Mouse (Mus musculus) embryonic fibroblast, embryonic 13.5 days (primary cell): ENCODE data around the gene Zbtb4. TPM values are rescaled to one million over a fixed set of nuclear protein-coding genes. Genes with fewer than 3 reads are reported as not detected.
A peak's percentile ranks its signal among the peaks of the same experiment; 100 is the strongest.

Experiments used
- H3K27ac ChIP-seq: 2 replicates; pipeline ENCODE4 v1.5.1; 2012; ENCODE audit warnings: low read length, control low read depth, inconsistent platforms; ENCODE audit not compliant: insufficient read depth
- H3K4me1 ChIP-seq: 2 replicates; pipeline ENCODE4 v1.6.1; 2011; ENCODE audit warnings: low read length; ENCODE audit not compliant: control insufficient read depth, insufficient read depth
- H3K4me3 ChIP-seq: 2 replicates; pipeline ENCODE4 v1.5.1; 2011; ENCODE audit warnings: mild to moderate bottlenecking, control low read depth, low read length; ENCODE audit not compliant: insufficient read depth
- CTCF ChIP-seq: IDR thresholded peaks from 2 replicates; pipeline ENCODE4 v1.5.1; 2011; ENCODE audit warnings: mild to moderate bottlenecking, control low read depth, low read length, moderate library complexity, borderline replicate concordance; ENCODE audit not compliant: insufficient read depth
- POLR2A ChIP-seq: IDR thresholded peaks from 2 replicates; pipeline ENCODE4 v1.6.1; 2011; ENCODE audit warnings: low read depth, mild to moderate bottlenecking, control low read depth, low read length, moderate library complexity
- polyA plus RNA-seq: library from polyadenylated mRNA; stranded (reverse); fragments of >200 nt; gene quantifications from 2 replicates; pipeline ENCODE4 v1.2.4, GENCODE M21; 2011; ENCODE audit warnings: low read depth; ENCODE audit not compliant: missing spikeins, insufficient read length

The Zbtb4 gene
- polyA plus RNA-seq, 1 experiment: 22.6 TPM

DNA sequence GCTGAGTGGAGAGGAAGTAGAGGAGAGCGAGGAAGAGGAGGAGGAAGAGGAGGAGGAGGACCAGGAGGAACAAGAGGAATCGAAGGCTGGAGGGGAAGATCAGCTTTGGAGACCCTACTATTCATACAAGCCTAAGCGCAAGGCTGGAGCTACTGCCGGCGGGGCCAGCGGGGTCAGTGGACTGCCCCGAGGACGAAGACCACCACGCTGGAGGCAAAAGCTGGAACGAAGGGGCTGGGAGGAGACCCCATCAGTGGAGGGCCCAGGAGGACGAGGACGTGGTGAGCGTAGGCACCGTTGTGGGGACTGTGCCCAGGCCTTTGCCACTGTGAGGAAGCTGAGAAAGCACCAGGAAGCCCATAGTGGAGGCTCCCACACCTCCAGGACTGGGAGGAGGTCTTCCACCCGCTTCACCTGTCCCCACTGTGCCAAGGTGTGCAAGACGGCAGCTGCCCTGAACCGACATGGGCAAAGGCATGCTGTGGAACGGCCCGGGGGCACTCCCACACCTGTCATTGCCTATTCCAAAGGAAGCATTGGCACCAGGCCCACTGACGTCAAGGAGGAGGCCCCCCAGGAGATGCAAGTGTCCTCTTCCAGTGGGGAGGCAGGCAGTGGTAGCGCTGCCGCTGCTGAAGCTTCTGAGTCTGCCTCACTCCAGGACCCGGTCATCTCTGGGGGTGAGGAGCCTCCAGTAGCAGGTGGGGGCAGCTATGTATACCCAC is 12.7 kb downstream of the Zbtb4 start:
- Histone ChIP-seq H3K4me3 (no peak overlapping the region), H3K4me1 (no peaks in the 10 kb centered on the region), H3K27ac (no peak overlapping the region)
- no peak for TF ChIP-seq CTCF
- TF ChIP-seq POLR2A: no peak

DNA sequence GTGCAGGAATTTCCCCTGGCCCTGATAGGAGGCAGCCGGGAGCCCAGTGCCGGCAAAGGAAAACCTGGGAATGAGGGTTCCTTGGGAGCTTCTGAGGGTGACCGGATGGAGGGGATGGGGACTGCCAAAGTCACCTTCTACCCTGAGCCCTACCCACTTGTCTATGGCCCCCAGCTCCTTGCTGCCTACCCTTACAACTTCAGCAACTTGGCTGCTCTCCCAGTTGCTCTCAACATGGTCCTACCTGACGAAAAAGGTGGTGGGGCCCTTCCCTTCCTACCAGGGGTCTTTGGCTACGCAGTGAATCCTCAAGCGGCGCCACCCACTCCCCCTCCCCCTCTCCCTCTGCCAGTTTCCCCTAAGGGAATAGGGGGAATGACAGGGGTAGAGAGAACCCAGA is 13.3 kb downstream of the Zbtb4 start:
- Histone ChIP-seq H3K4me1 (no peaks in the 10 kb centered on the region), H3K27ac (no peak overlapping the region), H3K4me3 (no peak overlapping the region)
- TF ChIP-seq CTCF: no peak
- TF ChIP-seq POLR2A: no peak

DNA sequence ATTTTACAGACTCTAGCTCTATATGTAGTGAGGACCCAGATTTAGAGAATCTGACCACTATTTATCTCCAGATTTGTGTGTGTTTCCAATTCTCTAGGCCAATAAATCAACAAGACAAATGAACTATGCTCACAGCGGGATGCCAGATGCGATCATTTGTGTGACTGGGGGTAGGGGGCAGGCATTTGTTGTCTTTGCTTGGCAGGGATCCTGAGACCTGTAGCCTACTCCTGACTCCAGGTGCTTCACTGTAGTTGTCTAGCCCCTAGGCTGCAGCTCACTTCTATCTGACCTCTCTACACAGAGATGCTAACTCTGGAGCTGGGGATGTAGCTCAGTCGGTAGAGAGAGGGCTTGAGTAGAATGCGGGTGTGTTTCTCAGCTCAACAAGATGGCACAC is 16.1 kb downstream of the Zbtb4 start:
- no peaks in the 10 kb centered on the region for H3K4me1 ChIP-seq
- H3K27ac ChIP-seq: no peak overlapping the region
- TF ChIP-seq POLR2A (no peak), CTCF (no peak)
- H3K4me3 ChIP-seq: no peak overlapping the region

DNA sequence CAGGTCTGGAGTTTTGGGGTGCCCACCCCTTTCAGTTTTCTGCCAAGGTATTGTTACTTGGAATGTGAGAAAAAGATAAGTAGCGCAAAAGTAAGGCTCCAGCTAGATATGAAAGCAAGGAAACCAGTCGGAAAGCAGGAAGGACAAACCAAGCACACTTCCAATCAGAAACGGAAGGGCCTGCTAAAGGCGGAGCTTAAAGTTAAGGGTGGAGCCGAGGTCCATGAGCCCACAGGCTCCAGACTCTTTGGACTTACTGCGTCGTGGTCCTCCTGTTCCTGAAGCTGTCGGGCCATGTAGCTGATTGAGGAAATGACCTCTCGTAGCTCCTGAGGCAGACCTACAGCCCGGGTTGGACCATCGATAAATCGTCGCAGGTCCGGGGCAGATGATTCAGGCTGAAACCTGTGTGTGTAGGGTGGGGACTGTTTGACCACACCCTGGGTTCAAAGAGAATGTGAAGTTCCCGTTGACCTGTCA is 19.1 kb downstream of the Zbtb4 start:
- H3K4me3 ChIP-seq: no peak overlapping the region

DNA sequence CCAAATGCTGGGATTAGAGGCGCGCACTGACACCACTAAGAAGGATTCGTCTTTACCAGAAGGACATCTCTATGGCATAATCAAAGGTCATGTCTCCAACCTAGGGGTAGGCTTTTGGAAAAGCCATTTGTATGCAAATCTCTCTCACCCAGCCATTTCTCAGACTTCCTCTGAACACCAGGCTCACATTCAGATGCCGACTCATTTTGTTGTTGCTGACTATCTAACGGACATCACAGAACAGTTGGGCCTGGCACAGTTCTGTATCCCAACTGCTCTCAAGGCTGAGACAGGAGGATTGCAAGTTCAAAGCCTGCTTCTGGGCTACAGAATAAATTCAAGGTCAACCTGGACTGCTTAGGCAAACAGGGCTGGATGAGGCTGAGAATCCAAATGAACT is 21.6 kb downstream of the Zbtb4 start:
- Histone ChIP-seq H3K4me3 (no peak overlapping the region), H3K27ac (no peak overlapping the region), H3K4me1 (no peaks in the 10 kb centered on the region)
- TF ChIP-seq CTCF: no peak
- no peak for TF ChIP-seq POLR2A

More for the DNA sequence above, 19.1 kb downstream of the Zbtb4 start:
- peak; percentile 21; the same call in 1 of the 2 replicates for TF ChIP-seq POLR2A
- TF ChIP-seq CTCF: no peak
- H3K27ac ChIP-seq: no peak overlapping the region
- H3K4me1 ChIP-seq: no peaks in the 10 kb centered on the region

DNA sequence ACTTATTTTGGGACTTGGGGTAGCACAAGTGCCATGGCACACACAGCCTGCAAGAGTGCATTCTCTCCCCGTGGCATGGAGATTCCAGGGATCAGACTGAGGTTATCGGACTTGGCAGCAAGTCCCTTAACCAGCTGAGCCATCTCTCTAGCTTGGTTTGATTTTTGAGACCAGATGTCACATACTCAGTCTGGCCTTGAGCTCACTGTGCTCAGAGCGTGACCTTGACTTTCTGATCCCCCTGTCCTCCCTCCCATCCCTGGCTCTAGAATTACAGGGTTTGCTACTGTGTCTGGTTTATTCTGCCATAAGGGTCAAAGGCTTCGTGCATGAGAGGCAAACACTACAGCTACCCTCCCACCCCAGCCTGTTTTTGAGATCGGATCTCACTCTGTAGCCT is 23.7 kb downstream of the Zbtb4 start:
- Histone ChIP-seq H3K27ac (no peak overlapping the region), H3K4me1 (no peaks in the 10 kb centered on the region), H3K4me3 (no peak overlapping the region)
- TF ChIP-seq POLR2A: no peak

DNA sequence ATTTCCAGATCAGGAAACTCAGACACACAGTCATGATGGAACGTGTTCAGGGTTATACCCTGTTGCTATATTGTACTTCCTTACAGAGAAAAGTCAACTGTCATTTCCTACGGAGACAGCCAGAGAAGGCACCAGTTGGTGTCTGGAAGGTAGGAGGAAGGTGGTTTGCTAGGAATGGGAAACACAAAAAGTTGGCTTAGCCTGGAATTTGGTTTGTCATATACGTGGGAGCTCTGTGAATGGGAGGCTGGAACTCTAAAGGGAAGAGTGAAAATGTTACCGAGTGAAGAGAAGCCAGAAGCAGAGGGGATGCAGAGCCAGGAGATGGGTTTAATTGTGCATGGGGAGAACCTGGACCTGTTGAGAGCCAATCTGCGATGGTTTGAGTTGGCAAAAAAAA is 25.7 kb downstream of the Zbtb4 start:
- H3K4me1 ChIP-seq: no peaks in the 10 kb centered on the region
- no peak for TF ChIP-seq POLR2A
- no peak for TF ChIP-seq CTCF
- H3K4me3 ChIP-seq: no peak overlapping the region
- no peak overlapping the region for H3K27ac ChIP-seq

DNA sequence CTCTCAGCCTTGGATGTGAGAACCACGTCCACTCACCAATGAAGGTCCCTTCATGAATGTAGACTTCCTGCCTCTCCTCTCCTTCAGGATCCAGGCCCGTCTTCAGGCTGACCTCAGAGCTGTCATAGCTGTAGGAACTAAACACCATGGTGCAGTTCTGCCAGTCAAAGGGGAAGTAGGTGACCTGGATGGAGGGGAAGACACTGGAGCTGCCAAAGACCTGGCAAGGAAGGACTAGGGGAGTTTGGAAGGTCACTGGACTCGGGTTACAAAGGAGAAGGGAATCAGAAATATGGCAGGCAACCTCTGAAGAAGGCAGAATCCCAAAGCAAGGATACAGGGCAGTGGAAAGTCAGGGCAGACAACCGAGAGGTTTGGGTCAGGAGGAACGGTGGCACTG is 27.7 kb downstream of the Zbtb4 start:
- Histone ChIP-seq H3K27ac (no peak overlapping the region), H3K4me1 (no peaks in the 10 kb centered on the region), H3K4me3 (no peak overlapping the region)
- no peak for TF ChIP-seq CTCF
- no peak for TF ChIP-seq POLR2A

DNA sequence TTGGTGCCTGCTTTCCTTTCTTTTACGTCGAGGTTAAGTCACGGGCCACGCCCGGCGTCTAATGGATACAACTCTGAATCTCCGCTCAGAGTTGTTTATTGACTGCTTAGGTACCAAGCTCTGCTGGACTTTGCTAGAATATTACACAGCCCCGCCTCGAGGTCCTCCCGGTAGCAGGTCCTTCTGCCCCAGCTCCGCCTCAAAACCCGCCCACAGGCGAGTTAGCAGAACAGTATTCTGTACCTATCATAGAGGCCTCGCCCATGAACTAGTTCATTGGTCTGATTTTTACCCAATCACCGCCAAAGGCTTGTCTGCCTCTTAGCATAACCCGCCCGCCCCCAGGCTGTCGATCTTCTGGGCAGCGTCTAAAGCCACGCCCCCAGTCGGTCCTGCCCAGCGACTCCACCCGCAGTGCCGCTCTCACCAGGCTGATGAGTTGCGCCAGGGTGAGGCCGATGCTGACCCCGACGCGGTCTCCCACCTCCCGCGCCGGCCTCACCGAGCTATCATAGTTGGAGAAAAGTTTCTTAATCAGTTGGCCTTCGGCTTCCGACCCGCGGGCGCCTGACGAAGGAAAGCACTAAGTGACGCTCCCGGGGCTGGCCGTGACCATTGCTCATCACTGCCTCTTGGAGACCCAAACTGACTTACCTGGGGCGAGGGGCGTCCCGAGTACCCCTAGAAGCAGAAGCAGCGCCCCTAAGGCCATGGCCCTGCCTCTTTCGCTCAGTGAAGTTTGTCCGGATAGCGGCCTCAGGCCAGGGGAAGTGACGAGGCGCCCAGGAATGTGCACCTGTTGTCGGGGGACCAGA is 29.7 kb downstream of the Zbtb4 start, which contains the start of gene Chrnb1:
TSS of gene Chrnb1 (minus strand) at position 776 of the 815 bp plus-strand sequence.
- TF ChIP-seq CTCF: no peak
- TF ChIP-seq POLR2A: peak; percentile 83
- no peak within 1 kb of the TSS for H3K27ac ChIP-seq
- peak within 1 kb of the TSS; percentile 67 for H3K4me3 ChIP-seq
- peaks cover 4% of the 10 kb centered on the region for H3K4me1 ChIP-seq

DNA sequence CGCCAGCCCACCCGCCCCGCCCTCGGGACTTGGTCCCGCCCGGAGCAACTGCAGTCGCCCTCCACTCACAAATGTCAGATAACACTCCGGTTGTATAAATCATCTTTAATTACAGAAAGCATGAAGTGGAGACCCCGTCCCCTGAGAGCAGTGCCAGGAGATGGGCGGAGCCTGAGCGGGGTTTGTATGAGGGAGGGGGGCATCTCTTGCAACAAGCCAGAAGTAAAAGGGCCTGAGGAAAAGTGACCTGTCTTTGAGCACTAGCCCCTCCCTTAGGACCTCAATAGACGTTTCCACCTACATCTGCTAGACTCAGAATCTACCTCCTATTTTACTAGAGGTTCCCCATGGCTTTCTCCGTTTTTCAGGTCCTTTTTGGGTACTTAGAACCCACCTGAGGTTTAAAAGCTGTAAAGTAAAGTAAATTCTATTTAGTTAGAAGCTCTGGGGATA is 30.3 kb downstream of the Zbtb4 start:
- no peak overlapping the region for H3K27ac ChIP-seq

More for the DNA sequence above, 30.3 kb downstream of the Zbtb4 start:
- Histone ChIP-seq H3K4me3 (peak overlapping the region; percentile 67; the same call in 1 of the 2 replicates), H3K4me1 (peaks cover 5% of the 10 kb centered on the region)
- TF ChIP-seq POLR2A (no peak), CTCF (no peak)
